ENCODE assay signal across 18 mouse cellular contexts in genomic region chr1:89257945-89258344, GRCm38 (mm10).
DNase-seq lines count a peak whose midpoint lies in the region; ATAC-seq and TF ChIP-seq lines count a peak whose summit lies in the region.
"Had no signal": no experiment of that assay in that cellular context is flagged by ENCODE, and none has a peak within 500 bp of the region (broad histone marks: within the 10 kb centered on the region; RNA-seq: fewer than 3 reads in every experiment).

No protein-coding gene starts in this region.

- WGBS in forebrain, embryonic 14.5 days = 77% methylated on average over 5 of the region's 5 CpGs
- 80% methylated on average over 5 of the region's 5 CpGs for WGBS in forebrain, embryonic 10.5 days
- WGBS in midbrain, embryonic 13.5 days = 70% methylated on average over 5 of the region's 5 CpGs
- WGBS in midbrain, embryonic 16.5 days = 60% methylated on average over 5 of the region's 5 CpGs
- WGBS in hindbrain, embryonic 10.5 days = 67% methylated on average over 5 of the region's 5 CpGs
- 38% methylated on average over 5 of the region's 5 CpGs for WGBS in midbrain, postnatal 0 days

- no peak overlapping the region for H3K27ac ChIP-seq in forebrain, embryonic 14.5 days (ENCODE audit: low read depth, low read length)
- H3K27ac ChIP-seq in forebrain, embryonic 10.5 days = no peak overlapping the region
- H3K27ac ChIP-seq in midbrain, embryonic 13.5 days = no peak overlapping the region
- no peak overlapping the region for H3K27ac ChIP-seq in midbrain, embryonic 16.5 days (ENCODE audit: low read length)
- peak overlapping the region; percentile 23; the same call in 1 of the 2 replicates for H3K27ac ChIP-seq in hindbrain, embryonic 10.5 days
- H3K27ac ChIP-seq in midbrain, postnatal 0 days (ENCODE audit: low read depth, low read length) = no peak overlapping the region
- H3K27ac ChIP-seq: embryonic facial prominence, embryonic 13.5 days; intestine, embryonic 15.5 days; kidney, embryonic 15.5 days; limb, embryonic 13.5 days; liver, embryonic 14.5 days had no signal

- H3K4me3 ChIP-seq in forebrain, embryonic 14.5 days (ENCODE audit: low read depth, low read length) = no peak overlapping the region
- no peak overlapping the region for H3K4me3 ChIP-seq in forebrain, embryonic 10.5 days
- no peak overlapping the region for H3K4me3 ChIP-seq in midbrain, embryonic 13.5 days (replicated peaks)
- no peak overlapping the region for H3K4me3 ChIP-seq in midbrain, embryonic 16.5 days (ENCODE audit: low read depth, low read length)
- H3K4me3 ChIP-seq in hindbrain, embryonic 10.5 days = no peak overlapping the region
- H3K4me3 ChIP-seq in midbrain, postnatal 0 days (ENCODE audit: low read depth, low read length) = no peak overlapping the region
- H3K4me3 ChIP-seq: embryonic facial prominence, embryonic 13.5 days; heart, embryonic 12.5 days; intestine, embryonic 15.5 days; kidney, embryonic 15.5 days; limb, embryonic 13.5 days had no signal

- no peak overlapping the region for H3K4me2 ChIP-seq in forebrain, embryonic 14.5 days (ENCODE audit: low read length)
- H3K4me2 ChIP-seq in midbrain, embryonic 13.5 days (replicated peaks) = no peak overlapping the region
- H3K4me2 ChIP-seq in midbrain, embryonic 16.5 days (ENCODE audit: low read length) = no peak overlapping the region
- no peak overlapping the region for H3K4me2 ChIP-seq in midbrain, postnatal 0 days (ENCODE audit: low read depth, low read length, poor library complexity, severe bottlenecking)
- H3K4me2 ChIP-seq: embryonic facial prominence, embryonic 13.5 days; heart, embryonic 12.5 days; intestine, embryonic 15.5 days; kidney, embryonic 15.5 days; limb, embryonic 13.5 days had no signal

- no peaks in the 10 kb centered on the region for H3K27me3 ChIP-seq in forebrain, embryonic 14.5 days (replicated peaks; ENCODE audit: control insufficient read depth, insufficient read depth, low read length)
- no peaks in the 10 kb centered on the region for H3K27me3 ChIP-seq in forebrain, embryonic 10.5 days (ENCODE audit: poor library complexity, severe bottlenecking)
- H3K27me3 ChIP-seq in midbrain, embryonic 13.5 days = no peaks in the 10 kb centered on the region
- H3K27me3 ChIP-seq in midbrain, embryonic 16.5 days (ENCODE audit: control insufficient read depth, insufficient read depth, low read depth, low read length) = no peaks in the 10 kb centered on the region
- no peaks in the 10 kb centered on the region for H3K27me3 ChIP-seq in hindbrain, embryonic 10.5 days (ENCODE audit: insufficient read depth, poor library complexity, severe bottlenecking)
- no peaks in the 10 kb centered on the region for H3K27me3 ChIP-seq in midbrain, postnatal 0 days (ENCODE audit: insufficient read depth, low read length)
- H3K27me3 ChIP-seq: embryonic facial prominence, embryonic 13.5 days; heart, embryonic 12.5 days; intestine, embryonic 15.5 days; kidney, embryonic 15.5 days; limb, embryonic 13.5 days had no signal

- no peaks in the 10 kb centered on the region for H3K4me1 ChIP-seq in forebrain, embryonic 14.5 days (ENCODE audit: control insufficient read depth, insufficient read depth, low read length)
- H3K4me1 ChIP-seq in forebrain, embryonic 10.5 days = peaks cover 8% of the 10 kb centered on the region
- H3K4me1 ChIP-seq in midbrain, embryonic 13.5 days (replicated peaks) = peaks cover 6% of the 10 kb centered on the region; the same call in 1 of the 2 replicates
- H3K4me1 ChIP-seq in midbrain, embryonic 16.5 days (ENCODE audit: control insufficient read depth, insufficient read depth, low read length) = peaks cover 3% of the 10 kb centered on the region; the same call in 1 of the 2 replicates
- H3K4me1 ChIP-seq in hindbrain, embryonic 10.5 days (replicated peaks) = peaks cover 7% of the 10 kb centered on the region
- H3K4me1 ChIP-seq in midbrain, postnatal 0 days (ENCODE audit: insufficient read depth, low read length) = no peaks in the 10 kb centered on the region; the same call in 1 of the 2 replicates
- H3K4me1 ChIP-seq: embryonic facial prominence, embryonic 13.5 days; heart, embryonic 12.5 days; intestine, embryonic 15.5 days; kidney, embryonic 15.5 days had no signal

- DNase-seq in forebrain, embryonic 14.5 days (ENCODE audit: low spot score) = peak; percentile 50
- no peak for DNase-seq in forebrain, embryonic 10.5 days (ENCODE audit: extremely low spot score, low spot score)
- DNase-seq in hindbrain, embryonic 10.5 days (ENCODE audit: low spot score) = peak; percentile 14
- DNase-seq in midbrain, postnatal 0 days (ENCODE audit: low spot score) = peak; percentile 44
- DNase-seq in ovary, postnatal 14 days (ENCODE audit: low spot score) = no peak
- DNase-seq in Muller cell, postnatal 12 days (ENCODE audit: inconsistent ontology term) = no peak
- DNase-seq: adrenal gland, adult 8-10 months; cerebellum, adult 18-20 months; lung, postnatal 10 days; thymus, adult 18-20 months had no signal

- TF ChIP-seq CTCF in midbrain, postnatal 0 days (IDR thresholded peaks at IDR 0.05) = no peak

- no peaks in the 10 kb centered on the region for H3K9me3 ChIP-seq in forebrain, embryonic 14.5 days (replicated peaks; ENCODE audit: control insufficient read depth, low read length)
- no peaks in the 10 kb centered on the region for H3K9me3 ChIP-seq in forebrain, embryonic 10.5 days
- no peaks in the 10 kb centered on the region for H3K9me3 ChIP-seq in midbrain, embryonic 13.5 days
- H3K9me3 ChIP-seq in midbrain, embryonic 16.5 days (replicated peaks; ENCODE audit: control insufficient read depth, low read length, poor library complexity, severe bottlenecking) = no peaks in the 10 kb centered on the region
- H3K9me3 ChIP-seq in hindbrain, embryonic 10.5 days = no peaks in the 10 kb centered on the region
- H3K9me3 ChIP-seq in midbrain, postnatal 0 days (ENCODE audit: low read length) = no peaks in the 10 kb centered on the region
- H3K9me3 ChIP-seq: embryonic facial prominence, embryonic 13.5 days; heart, embryonic 12.5 days; intestine, embryonic 15.5 days; kidney, embryonic 15.5 days; limb, embryonic 13.5 days had no signal

- H3K9ac ChIP-seq in forebrain, embryonic 14.5 days (ENCODE audit: low read length) = no peak overlapping the region
- H3K9ac ChIP-seq in midbrain, embryonic 13.5 days (replicated peaks) = no peak overlapping the region
- no peak overlapping the region for H3K9ac ChIP-seq in midbrain, embryonic 16.5 days (ENCODE audit: low read depth, low read length)
- no peak overlapping the region for H3K9ac ChIP-seq in midbrain, postnatal 0 days (replicated peaks; ENCODE audit: low read length, poor library complexity, severe bottlenecking)
- H3K9ac ChIP-seq: embryonic facial prominence, embryonic 13.5 days; heart, embryonic 12.5 days; intestine, embryonic 15.5 days; kidney, embryonic 15.5 days; limb, embryonic 13.5 days; liver, embryonic 14.5 days had no signal

- no peaks in the 10 kb centered on the region for H3K36me3 ChIP-seq in forebrain, embryonic 14.5 days (ENCODE audit: control insufficient read depth, insufficient read depth, low read length)
- no peaks in the 10 kb centered on the region for H3K36me3 ChIP-seq in forebrain, embryonic 10.5 days (replicated peaks)
- H3K36me3 ChIP-seq in midbrain, embryonic 13.5 days = no peaks in the 10 kb centered on the region
- no peaks in the 10 kb centered on the region for H3K36me3 ChIP-seq in midbrain, embryonic 16.5 days (ENCODE audit: control insufficient read depth, insufficient read depth, low read length)
- no peaks in the 10 kb centered on the region for H3K36me3 ChIP-seq in hindbrain, embryonic 10.5 days
- no peaks in the 10 kb centered on the region for H3K36me3 ChIP-seq in midbrain, postnatal 0 days (ENCODE audit: insufficient read depth, low read length)
- H3K36me3 ChIP-seq: embryonic facial prominence, embryonic 13.5 days; heart, embryonic 12.5 days; intestine, embryonic 15.5 days; kidney, embryonic 15.5 days; limb, embryonic 13.5 days had no signal

- peak; percentile 58; the same call in 1 of the 2 replicates for ATAC-seq in forebrain, embryonic 14.5 days
- peak; percentile 56; the same call in 1 of the 2 replicates for ATAC-seq in midbrain, embryonic 13.5 days
- no peak for ATAC-seq in midbrain, embryonic 16.5 days
- peak; percentile 66; the same call in 1 of the 2 replicates for ATAC-seq in midbrain, postnatal 0 days (ENCODE audit: low FRiP score)
- ATAC-seq: intestine, embryonic 15.5 days had no signal

Comparison
In these comparisons a context has a peak if more than half of its experiments do, and no peak if none do; other contexts are left out.
1. DNase-seq: peak in forebrain, embryonic 14.5 days (single experiment), hindbrain, embryonic 10.5 days (single experiment) and midbrain, postnatal 0 days (single experiment); none in forebrain, embryonic 10.5 days (single experiment), ovary, postnatal 14 days (single experiment) and Muller cell, postnatal 12 days (single experiment).